Mouse (Mus musculus): ENCODE measurements around the gene Hexim2.
A peak's percentile ranks its signal among the peaks of the same experiment; 100 is the strongest.

The Hexim2 gene

DNA sequence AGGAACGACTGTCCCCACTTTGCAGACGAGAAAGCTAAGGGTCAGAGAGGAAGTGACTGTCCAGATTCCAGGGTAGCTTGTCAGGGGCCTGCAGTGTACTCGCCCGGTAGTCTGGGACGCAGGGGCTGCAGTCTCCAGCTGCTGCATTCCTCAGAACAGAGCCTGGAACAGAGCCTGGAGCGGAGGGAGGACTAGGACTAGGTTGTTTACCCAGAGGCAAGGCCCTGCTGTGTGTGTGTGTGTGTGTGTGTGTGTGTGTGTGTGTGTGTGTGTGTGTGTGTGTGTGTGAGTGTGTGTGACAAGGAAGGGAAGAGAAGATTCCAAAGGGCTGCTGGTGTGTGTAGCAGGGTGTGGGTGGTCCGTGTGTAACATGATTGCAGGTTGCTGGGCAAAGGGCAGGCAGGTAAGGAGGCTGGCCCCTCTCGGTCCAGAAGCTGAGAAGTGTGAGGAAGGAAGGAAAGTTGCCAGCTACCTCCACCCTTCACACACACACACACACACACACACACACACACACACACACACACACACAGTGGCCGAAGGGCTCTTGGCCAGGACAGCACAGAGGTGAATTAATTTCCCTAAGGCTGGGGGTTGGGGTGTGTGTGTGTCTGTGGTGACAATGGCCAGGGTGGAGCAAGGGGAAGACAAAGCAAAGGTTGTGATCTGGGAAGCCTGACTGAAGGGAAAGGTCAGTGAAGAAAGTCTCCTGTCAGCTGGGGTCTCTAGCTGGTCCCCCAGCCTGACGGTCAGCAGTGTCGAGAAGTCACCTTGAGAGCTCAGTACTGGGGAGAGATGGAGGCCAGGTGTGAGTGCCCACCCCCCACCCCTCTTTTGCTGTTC lies 9.1 kb downstream of the Hexim2 start:
- DNase-seq (ENCODE audit: extremely low spot score, low spot score), result no peak

DNA sequence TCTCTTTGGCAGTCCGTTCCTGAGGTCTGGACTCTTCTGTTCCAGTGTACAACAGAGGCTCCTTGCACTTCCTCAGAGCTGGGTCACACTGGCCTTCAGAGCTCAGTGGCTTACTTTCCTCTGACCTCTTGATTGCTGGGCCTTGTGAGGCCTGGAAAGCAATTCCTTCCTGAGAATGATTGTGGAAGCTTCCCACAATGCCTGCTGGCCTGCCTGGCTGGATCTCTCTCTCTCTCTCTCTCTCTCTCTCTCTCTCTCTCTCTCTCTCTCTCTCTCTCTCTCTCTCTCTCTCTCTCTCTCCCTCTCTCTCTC lies 9.7 kb downstream of the Hexim2 start:
- no peak for DNase-seq (ENCODE audit: extremely low spot score, low spot score)

- no peak for DNase-seq (ENCODE audit: extremely low spot score, low spot score)
These were observed 10.4 kb downstream of the Hexim2 start for GRCm38 (mm10) chr11:103142441-103143182.

DNA sequence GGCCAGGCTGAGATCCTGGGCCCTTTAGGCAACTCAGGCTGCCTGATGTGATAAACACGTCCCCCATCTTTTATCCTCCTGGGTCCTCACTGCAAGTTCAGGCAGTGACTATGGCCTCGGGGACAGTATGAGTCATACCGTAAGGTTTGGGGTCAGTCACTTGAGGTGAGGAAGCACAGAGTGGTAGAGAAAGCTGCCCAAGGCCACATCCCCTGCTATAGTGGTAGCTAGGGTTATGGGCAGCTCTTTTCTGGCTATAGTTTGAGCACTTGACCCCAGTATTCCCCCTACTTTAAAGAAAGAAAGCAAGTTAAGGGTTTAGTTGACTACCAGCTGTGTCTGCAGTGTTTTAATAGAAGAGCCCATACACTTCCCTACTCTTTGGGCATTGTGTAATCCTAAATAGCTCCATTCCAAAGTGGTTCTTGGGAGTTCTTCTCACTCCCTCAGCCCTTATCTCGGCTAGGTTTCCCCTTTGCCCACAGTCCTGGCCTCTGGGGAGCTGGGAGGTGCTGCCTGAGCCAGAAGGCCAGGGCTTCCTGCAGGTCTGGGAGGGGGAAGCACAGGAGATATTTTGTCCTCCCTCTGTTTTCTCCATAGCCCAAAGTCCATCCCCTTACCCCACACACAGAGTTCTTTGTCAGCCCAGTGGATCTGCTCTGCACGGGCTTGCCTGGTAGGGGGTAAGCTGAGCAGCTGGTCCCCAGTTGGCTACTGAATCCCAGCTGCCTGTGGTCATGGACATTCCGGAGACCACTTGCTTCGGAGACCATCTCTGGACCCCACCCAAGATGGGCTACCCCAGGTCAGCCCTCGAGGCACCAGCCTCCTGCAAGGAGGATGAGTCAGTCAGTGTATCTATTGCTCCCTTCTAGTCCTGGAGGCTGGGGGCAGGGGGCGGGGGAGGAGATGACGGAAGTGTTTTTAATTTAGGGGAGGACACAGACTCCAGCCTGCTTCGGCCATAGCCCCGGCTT lies 12.4 kb downstream of the Hexim2 start:
- no peak for DNase-seq (ENCODE audit: extremely low spot score, low spot score)

DNA sequence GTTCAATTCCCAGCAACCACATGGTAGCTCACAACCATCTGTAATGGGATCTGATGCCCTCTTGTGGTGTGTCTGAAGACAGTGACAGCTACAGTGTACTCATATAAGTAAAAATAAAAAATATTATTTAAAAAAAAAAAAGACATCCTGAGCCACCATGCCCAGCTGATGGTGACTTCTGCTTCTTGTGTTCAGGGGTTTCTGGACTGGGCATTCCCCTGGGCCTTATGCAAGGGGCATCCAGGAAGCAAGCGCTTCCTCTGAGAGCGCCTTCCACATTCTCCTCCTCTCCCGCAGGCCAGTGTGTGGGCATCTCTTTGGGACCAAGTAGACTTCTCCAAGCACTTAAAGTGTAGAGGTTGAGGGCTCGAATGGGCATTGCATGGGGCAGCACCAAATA lies 14.2 kb downstream of the Hexim2 start:
- no peak for DNase-seq (ENCODE audit: extremely low spot score, low spot score)

DNA sequence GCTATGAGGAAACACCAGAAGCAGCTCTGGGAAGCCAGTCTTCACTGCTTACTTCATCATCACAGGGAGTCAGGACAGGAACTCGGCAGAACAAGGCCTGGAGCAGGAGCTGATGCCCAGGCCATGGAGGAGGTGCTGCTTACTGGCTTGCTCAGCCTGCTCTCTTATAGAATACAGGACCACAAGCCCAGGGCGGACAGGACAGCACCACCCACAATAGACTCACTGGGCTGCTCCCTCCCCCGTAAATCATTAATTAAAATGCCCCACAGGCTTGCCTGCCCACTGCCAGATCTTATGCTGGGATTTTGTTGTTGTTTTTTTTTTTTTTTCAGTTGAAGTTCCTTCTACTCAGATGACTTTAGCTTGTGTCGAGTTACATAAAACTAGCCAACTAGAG lies 15.5 kb downstream of the Hexim2 start:
- no peak for DNase-seq (ENCODE audit: extremely low spot score, low spot score)

DNA sequence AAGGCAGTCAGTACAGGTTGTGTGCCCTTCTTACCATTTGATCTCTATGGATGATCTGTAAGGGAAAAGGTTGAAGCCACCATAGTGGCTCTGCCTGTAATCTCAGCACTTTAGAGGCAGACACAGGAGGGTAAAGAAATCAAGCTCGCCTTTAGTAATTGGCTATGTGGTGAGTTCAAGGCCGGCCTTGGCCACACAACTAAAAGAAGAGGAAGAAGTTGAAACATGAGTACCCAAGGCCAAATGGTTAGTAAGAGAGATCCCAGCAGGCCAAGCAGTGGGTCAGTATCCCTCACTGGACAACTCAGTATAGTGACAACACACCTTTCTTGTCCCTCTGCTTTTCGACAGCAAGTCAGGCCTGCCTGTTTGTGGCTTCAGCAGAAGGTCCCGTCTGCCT lies 17.5 kb downstream of the Hexim2 start:
- DNase-seq (ENCODE audit: extremely low spot score, low spot score), result no peak

GRCm38 (mm10) chr11:103158621-103159478 lies 26.6 kb downstream of the Hexim2 start:
- DNase-seq (ENCODE audit: extremely low spot score, low spot score), result peak; percentile 99

GRCm38 (mm10) chr11:103160738-103161137 lies 28.5 kb downstream of the Hexim2 start:
- no peak for DNase-seq (ENCODE audit: extremely low spot score, low spot score)

DNA sequence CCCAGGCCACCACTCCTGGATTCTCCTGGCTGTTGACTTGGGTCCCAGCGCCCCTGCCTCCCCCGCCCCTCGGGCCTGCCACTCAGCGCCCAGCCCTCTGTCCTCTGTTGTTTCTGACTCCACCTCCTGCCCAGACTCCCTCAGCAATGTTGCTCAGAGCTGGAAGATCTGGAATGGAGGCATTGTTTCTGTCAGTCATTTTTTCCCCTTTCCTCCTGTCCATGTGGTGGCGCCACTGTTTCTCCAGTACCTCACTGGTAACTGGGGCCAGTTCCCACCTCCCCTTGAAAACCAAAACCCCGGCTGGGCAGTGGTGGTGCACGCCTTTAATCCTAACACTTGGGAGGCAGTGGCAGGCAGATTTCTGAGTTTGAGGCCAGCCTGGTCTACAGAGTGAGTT lies 29.2 kb downstream of the Hexim2 start:
- no peak for DNase-seq (ENCODE audit: extremely low spot score, low spot score)

DNA sequence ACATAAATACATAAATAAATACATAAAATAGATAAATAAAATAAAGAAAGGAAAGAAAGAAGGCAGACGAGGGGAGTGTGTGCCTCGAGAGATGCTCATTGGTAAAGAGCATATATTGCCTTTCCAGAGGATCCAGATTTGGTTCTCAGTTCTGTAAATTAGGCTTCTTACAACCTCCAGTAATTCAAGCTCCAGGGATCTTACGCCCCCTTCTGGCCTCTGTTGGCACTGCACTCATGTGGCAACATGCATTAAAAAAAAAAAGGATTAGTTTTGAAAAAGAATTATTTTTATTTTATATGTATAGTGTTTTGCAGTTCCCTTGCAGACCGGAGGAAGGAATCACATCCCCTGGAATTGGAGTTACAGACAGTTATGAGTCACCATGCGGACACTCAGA lies 29.9 kb downstream of the Hexim2 start:
- DNase-seq (ENCODE audit: extremely low spot score, low spot score), result no peak

GRCm38 (mm10) chr11:103164391-103164790 lies 32.2 kb downstream of the Hexim2 start:
- no peak for DNase-seq (ENCODE audit: extremely low spot score, low spot score)

DNA sequence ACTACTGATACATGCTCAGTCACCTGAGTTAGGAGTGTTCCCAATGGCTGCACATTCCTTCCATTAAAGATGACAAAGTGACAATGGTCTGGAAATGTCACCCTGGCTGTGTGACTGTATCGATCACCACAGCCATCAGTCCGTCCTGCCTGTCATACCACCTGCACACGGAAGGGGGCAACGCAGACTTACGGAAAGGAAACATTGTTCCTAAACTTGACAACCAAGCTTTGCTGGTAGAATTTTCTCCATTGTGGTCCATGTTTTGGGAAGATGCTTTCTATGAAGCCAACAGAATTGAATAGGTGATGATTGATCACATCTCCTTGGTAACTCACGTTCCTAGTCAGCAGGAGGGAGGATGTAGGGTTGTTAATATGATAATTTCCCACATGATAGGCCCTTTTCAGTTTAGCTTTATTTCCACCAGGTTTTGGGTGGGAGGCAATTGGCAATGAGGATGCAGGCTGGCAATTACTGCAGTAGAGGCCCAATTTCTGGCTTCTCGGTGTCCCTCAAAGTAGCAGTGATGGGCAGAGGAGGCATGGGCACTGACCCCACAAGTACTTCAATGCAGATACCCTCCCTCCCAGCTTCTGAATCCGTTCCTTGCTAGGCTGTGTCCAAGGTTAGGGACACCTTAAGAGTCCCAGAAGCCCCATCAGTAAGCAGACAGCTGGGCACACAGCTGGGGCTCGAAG lies 36.6 kb downstream of the Hexim2 start:
- DNase-seq (ENCODE audit: extremely low spot score, low spot score), result peak; percentile 42

DNA sequence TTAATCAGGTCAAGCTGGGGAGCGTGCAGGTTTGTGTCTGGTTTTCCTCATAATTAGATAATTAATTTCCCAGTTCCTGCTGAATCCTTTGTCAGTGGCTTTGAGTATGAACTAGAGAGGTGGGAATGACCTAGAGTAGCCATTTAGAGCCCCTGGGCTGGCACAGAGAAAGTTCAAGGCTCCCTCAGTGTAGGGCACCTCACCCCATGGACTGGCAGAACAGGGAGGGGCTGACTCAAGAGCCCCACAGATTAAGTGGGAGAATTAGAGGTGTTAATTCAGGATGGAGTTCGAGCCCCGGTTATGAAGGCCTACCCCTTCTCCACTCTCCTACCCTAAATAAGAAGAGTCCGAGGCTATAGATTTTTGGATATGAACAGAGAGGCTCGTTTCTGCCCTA lies 37.4 kb downstream of the Hexim2 start:
- DNase-seq (ENCODE audit: extremely low spot score, low spot score), result no peak

DNA sequence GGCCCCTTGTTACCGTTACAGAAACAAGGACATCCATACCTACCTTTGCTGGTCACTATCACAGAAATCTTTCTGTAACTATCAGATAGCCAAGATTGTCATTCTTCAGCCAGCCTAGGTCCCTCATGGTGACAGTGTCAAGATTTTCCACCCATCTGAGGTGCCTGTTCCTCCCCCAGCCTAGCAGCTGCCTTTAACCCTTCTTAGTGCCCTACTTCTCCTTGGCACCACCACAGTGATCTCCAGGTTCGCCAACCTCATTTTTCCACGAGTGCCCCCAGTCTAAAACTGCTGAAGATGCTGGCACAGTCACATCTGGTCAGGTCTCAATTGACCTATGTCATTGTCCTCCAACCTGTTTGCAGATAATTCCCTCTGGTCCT lies 37.9 kb downstream of the Hexim2 start:
- no peak for DNase-seq (ENCODE audit: extremely low spot score, low spot score)

DNA sequence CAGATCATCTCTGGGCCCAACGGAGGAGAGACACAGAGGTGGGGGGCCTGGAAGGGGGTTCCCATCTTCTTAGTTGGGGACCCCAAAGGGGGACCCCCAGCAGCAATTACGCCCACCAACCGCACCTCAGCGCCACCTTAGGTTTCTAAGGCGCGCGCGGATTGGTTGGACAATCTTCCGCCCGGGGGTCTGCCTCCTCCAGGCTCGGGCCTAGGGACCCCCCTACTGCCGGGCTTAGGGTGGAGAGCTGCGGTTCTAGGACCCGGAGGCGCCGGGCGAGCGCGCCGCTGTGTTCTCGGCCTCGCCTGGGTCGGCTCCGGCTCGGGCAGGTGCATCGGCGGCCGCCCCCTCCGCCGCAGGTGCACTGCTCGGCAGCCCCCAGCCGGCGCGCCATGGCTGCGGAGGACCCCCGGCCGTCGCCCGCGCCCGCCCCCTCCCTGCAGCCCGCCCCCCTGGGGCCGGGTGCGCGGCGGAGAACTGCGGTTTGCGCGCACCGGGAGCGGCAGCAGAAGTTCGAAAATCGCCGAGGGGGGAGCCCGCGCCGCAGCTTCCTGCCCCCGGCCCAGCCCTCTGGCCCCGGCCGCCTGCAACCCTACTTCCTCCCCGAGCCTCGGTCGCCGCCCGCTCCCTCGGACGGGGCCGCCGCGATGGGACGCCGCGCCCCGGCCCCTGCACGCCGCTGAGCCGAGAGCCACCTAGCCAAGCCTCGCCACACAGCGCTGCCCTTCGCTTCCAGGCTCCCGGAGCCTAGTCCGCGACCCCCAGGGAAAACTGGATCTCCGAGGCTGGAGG lies 38.5 kb downstream of the Hexim2 start, which contains the start of gene Fmnl1:
TSS of gene Fmnl1 (plus strand) at position 614 of the 792 bp plus-strand sequence.
- DNase-seq (ENCODE audit: extremely low spot score, low spot score), result no peak

DNA sequence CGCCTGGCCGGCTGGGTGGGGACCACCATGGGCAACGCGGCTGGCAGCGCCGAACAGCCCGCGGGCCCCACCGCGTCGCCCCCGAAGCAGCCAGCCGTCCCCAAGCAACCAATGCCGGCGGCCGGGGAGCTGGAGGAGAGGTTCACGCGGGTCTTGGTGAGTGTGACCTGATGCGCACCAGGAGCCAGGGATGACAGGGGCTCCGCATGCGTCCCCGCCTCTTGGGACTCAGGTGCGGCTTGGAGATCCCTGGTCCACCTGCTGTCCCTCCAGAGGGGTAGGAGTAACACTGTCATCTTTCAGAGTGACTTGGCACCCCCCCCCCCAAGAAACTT lies 39.0 kb downstream of the Hexim2 start:
- DNase-seq (ENCODE audit: extremely low spot score, low spot score), result peak; percentile 54

DNA sequence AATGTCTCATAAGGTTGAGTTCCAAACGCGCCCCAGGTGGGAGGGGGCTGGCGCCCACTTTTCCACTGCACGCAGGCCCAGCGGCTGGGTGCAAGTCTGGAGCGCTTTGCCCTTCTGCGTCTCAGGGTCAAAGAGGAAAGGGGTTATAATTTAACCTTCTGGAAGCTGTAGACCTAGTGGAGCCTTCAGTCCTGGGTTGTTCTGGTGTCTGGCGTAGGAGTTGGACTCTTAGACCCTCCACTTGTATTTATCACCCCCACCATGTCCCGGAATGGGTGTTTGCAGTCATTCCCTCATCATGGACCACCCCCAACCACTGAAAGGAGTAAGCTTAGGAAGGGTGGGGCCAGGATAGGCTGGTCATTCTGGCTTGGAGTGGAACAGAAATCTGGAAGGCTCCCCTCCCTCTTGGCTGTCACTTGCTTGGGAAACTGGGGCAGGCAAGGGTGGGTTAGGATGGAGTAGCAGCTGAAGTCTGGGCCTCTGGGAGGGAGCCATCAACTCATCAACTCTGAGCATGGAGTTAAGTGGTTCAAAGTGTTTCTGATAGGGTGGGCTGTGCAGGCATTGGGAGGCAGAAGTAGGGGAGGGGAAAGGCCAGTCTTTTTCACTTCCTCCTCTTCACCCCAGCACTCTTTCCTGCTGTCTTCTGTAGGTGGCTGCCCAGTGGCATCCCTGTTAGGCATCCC lies 39.6 kb downstream of the Hexim2 start:
- DNase-seq (ENCODE audit: extremely low spot score, low spot score), result no peak
